Mouse (Mus musculus) kidney, embryonic 14.5 days (tissue): Measurements from ENCODE around the gene Hnrnpll. TPM values are rescaled to one million over a fixed set of nuclear protein-coding genes. Genes with fewer than 3 reads are reported as not detected.

ENCODE experiments used
- ATAC-seq: fragments of 200-750 bp; cut with Nextera tagmentation; 2 replicates; pipeline ENCODE4 v1.8.0; 2017; ENCODE audit warnings: moderate number of reproducible peaks, mild to moderate bottlenecking, moderate TSS enrichment, moderate library complexity; ENCODE audit not compliant: low FRiP score, low TSS enrichment
- H3K27ac ChIP-seq: fragments of 300-500 bp; sonication (generic); 2 replicates; pipeline ENCODE4 v1.5.1; 2014; ENCODE audit warnings: low read depth, mild to moderate bottlenecking, low read length, moderate library complexity, mixed read lengths
- H3K27me3 ChIP-seq: fragments of 300-500 bp; sonication (generic); 2 replicates; pipeline ENCODE4 v1.6.1; 2014; ENCODE audit warnings: mild to moderate bottlenecking, low read length; ENCODE audit not compliant: control insufficient read depth, insufficient read depth
- H3K36me3 ChIP-seq: fragments of 300-500 bp; sonication (generic); 2 replicates; pipeline ENCODE4 v1.6.1; 2014; ENCODE audit warnings: low read length, mixed read lengths; ENCODE audit not compliant: control insufficient read depth, insufficient read depth
- H3K4me1 ChIP-seq: fragments of 300-500 bp; sonication (generic); 2 replicates; pipeline ENCODE4 v1.6.1; 2014; ENCODE audit warnings: low read length, mixed read lengths; ENCODE audit not compliant: control insufficient read depth, insufficient read depth
- H3K4me2 ChIP-seq: fragments of 300-500 bp; sonication (generic); replicated peaks from 2 replicates; pipeline ENCODE4 v1.6.1; 2014; ENCODE audit warnings: low read depth, mild to moderate bottlenecking, low read length
- H3K4me3 ChIP-seq: fragments of 300-500 bp; sonication (generic); 2 replicates; pipeline ENCODE4 v1.5.1; 2014; ENCODE audit warnings: mild to moderate bottlenecking, low read length
- H3K9ac ChIP-seq: fragments of 300-500 bp; sonication (generic); 2 replicates; pipeline ENCODE4 v1.6.1; 2014; ENCODE audit warnings: low read depth, mild to moderate bottlenecking, low read length, moderate library complexity
- H3K9me3 ChIP-seq: fragments of 300-500 bp; sonication (generic); 2 replicates; pipeline ENCODE4 v1.6.1; 2016; ENCODE audit warnings: low read length; ENCODE audit not compliant: control insufficient read depth
- WGBS: fragments of 180-500 bp; shearing (Covaris S2); extraction: QIAGEN DNeasy Blood & Tissue Kit; methylation state at CpG from one replicate; pipeline ENCODE4 v1.1.7; 2014; 5-methylcytosine and 5-hydroxymethylcytosine counted together
- polyA plus RNA-seq: library from polyadenylated mRNA; unstranded; fragments of >200 nt; fragmentation: Nextera tagmentation; extraction: Ambion mirVana; gene quantifications from 2 replicates; pipeline ENCODE4 v1.2.1, GENCODE M21; 2014

Gene Hnrnpll
- polyA plus RNA-seq, 1 experiment from 2014 or later, result 90.1 TPM

- Histone ChIP-seq H3K27ac (no peak overlapping the region), H3K4me1 (no peaks in the 10 kb centered on the region), H3K4me2 (no peak overlapping the region), H3K27me3 (no peaks in the 10 kb centered on the region), H3K36me3 (peaks cover 77% of the 10 kb centered on the region), H3K9ac (no peak overlapping the region), H3K4me3 (no peak overlapping the region), H3K9me3 (no peaks in the 10 kb centered on the region)
- 70% methylated on average over 7 of the region's 7 CpGs for WGBS
- no peak for ATAC-seq
Observed at GRCm38 (mm10) chr17:80048230-80048629, 13.9 kb downstream of the Hnrnpll start.

- 67% methylated on average over 1 of the region's 1 CpGs for WGBS
Observed at GRCm38 (mm10) chr17:80041739-80042138, 20.4 kb downstream of the Hnrnpll start.

GRCm38 (mm10) chr17:80028675-80029074, 33.5 kb downstream of the Hnrnpll start:
- peaks cover 48% of the 10 kb centered on the region for H3K36me3 ChIP-seq
- WGBS, result 91% methylated on average over 6 of the region's 6 CpGs

More at GRCm38 (mm10) chr17:80041739-80042138, 20.4 kb downstream of the Hnrnpll start:
- H3K36me3 ChIP-seq, result peaks cover 59% of the 10 kb centered on the region
- no peak overlapping the region for H3K4me3 ChIP-seq
- no peaks in the 10 kb centered on the region for H3K4me1 ChIP-seq
- no peaks in the 10 kb centered on the region for H3K27me3 ChIP-seq
- H3K9ac ChIP-seq, result no peak overlapping the region
- no peaks in the 10 kb centered on the region for H3K9me3 ChIP-seq
- ATAC-seq, result no peak
- no peak overlapping the region for H3K27ac ChIP-seq
- no peak overlapping the region for H3K4me2 ChIP-seq

DNA sequence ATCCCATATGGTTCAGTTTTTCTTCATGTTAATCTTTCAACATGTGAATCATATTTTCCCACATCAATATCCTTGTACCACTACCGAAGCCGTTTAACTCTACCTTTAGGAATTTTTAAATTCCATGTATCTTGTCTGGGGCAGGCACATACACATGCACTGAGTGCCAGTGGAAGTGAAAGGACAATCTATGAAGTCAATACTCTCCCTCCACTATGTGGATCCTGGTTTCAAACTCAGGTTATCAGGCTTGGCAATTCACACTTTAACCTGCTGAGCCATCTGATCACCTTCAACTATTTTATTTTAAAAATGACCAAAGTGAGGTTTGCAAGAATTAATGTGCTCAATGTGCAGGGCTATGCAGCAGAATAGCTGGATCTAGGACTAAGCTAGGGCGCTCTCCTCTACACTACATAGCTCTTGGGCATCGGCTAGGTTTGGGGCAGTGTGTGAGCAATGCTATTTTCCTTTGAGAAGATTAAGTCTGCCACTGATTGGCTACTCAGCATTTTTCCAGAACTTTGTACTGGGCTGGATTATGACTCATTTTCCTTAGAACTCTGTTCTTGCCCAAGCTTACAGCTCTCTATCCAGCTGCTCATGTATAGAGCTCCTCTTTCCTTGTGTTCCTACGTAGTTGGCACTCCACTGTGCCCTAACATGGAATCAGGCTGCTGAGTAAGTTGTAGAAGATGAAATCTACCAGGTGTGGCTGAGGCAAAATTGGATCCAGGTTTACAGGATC, 35.8 kb downstream of the Hnrnpll start:
- H3K27me3 ChIP-seq, result no peaks in the 10 kb centered on the region
- ATAC-seq, result no peak
- H3K9me3 ChIP-seq, result no peaks in the 10 kb centered on the region
- no peak overlapping the region for H3K9ac ChIP-seq
- no peak overlapping the region for H3K4me3 ChIP-seq
- H3K27ac ChIP-seq, result no peak overlapping the region
- 95% methylated on average over 5 of the region's 5 CpGs for WGBS
- H3K4me1 ChIP-seq, result no peaks in the 10 kb centered on the region
- no peak overlapping the region for H3K4me2 ChIP-seq
- peaks cover 25% of the 10 kb centered on the region for H3K36me3 ChIP-seq

More at GRCm38 (mm10) chr17:80028675-80029074, 33.5 kb downstream of the Hnrnpll start:
- no peaks in the 10 kb centered on the region for H3K9me3 ChIP-seq
- no peak for ATAC-seq
- no peaks in the 10 kb centered on the region for H3K27me3 ChIP-seq
- H3K4me2 ChIP-seq, result no peak overlapping the region
- no peak overlapping the region for H3K27ac ChIP-seq
- H3K4me1 ChIP-seq, result no peaks in the 10 kb centered on the region
- no peak overlapping the region for H3K4me3 ChIP-seq
- H3K9ac ChIP-seq, result no peak overlapping the region

- no peaks in the 10 kb centered on the region for H3K27me3 ChIP-seq
- H3K4me2 ChIP-seq, result no peak overlapping the region
- H3K36me3 ChIP-seq, result peaks cover under 1% of the 10 kb centered on the region; the same call in 1 of the 2 replicates
- 65% methylated on average over 5 of the region's 5 CpGs for WGBS
- H3K27ac ChIP-seq, result no peak overlapping the region
- no peak overlapping the region for H3K9ac ChIP-seq
- H3K4me1 ChIP-seq, result no peaks in the 10 kb centered on the region
- no peak overlapping the region for H3K4me3 ChIP-seq
- H3K9me3 ChIP-seq, result no peaks in the 10 kb centered on the region
- ATAC-seq, result no peak
Observed at GRCm38 (mm10) chr17:80022090-80022489, 40.0 kb downstream of the Hnrnpll start.

DNA sequence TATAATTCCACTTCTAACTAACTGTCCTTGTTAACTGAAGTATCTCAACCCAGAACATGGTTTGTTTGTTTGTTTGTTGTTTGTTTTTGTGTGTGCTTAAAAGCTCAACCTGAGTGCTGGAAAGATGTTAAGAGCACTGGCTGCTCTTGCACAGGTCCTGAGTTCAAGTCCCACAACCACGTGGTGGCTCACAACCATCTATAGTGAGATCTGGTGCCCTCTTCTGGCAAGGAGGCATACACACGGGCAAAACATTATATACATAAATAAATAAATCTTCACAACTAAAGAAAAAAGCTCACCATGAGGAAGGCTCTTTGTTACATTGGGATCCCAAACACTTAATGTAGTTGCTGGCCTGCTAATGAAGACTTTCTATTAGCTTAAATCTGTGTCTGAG, 41.6 kb downstream of the Hnrnpll start:
- no peak overlapping the region for H3K27ac ChIP-seq
- no peak overlapping the region for H3K4me2 ChIP-seq
- H3K9ac ChIP-seq, result no peak overlapping the region
- WGBS, result 67% methylated on average over 2 of the region's 2 CpGs
- H3K27me3 ChIP-seq, result no peaks in the 10 kb centered on the region
- ATAC-seq, result no peak
- H3K9me3 ChIP-seq, result no peaks in the 10 kb centered on the region
- H3K36me3 ChIP-seq, result no peaks in the 10 kb centered on the region
- no peaks in the 10 kb centered on the region for H3K4me1 ChIP-seq
- H3K4me3 ChIP-seq, result no peak overlapping the region

- Histone ChIP-seq H3K4me2 (peak overlapping the region; percentile 34), H3K4me3 (no peak overlapping the region), H3K9me3 (no peaks in the 10 kb centered on the region), H3K4me1 (no peaks in the 10 kb centered on the region), H3K27ac (no peak overlapping the region), H3K9ac (no peak overlapping the region; the same call in 1 of the 2 replicates), H3K27me3 (no peaks in the 10 kb centered on the region), H3K36me3 (no peaks in the 10 kb centered on the region)
- ATAC-seq, result peak; percentile 54; the same call in 1 of the 2 replicates
- 7% methylated on average over 22 of the region's 22 CpGs for WGBS
Observed at GRCm38 (mm10) chr17:80018976-80019541, 43.1 kb downstream of the Hnrnpll start.

DNA sequence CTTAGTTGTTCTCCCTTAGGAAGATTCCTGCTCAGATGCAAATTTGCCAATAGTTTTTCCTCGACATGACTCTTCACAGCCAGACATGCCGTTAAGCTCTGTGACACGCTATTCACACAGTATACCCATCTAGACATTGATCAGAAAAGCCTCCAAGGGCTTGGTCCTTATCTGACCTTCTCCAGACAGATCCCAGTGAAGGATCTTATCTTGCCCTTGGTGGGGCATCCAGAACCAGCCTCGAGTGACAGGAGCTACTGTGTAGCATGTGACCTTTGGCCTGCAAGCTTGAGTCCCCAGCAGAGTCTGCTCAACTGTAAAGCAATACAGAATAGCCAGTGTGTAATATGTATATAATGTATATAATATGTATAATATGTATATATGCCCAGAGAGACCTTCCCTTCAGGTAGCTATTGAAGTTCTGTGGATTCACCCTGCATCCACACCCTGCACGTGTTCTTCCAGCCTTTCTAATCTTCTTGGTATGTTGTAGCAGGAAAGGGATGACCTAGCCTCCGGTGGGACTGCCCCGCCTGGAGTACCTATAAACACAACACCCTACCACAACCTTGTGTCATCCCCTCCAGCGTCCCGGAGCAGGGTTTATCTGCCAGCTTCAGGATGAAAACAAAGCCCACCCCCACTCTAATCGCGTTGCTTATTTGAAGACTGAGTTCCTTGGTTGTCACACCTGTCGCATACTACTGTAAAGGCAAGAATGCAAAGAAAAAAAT, 43.7 kb downstream of the Hnrnpll start:
- Histone ChIP-seq H3K36me3 (no peaks in the 10 kb centered on the region), H3K27ac (no peak overlapping the region), H3K27me3 (no peaks in the 10 kb centered on the region), H3K9ac (no peak overlapping the region), H3K4me1 (no peaks in the 10 kb centered on the region), H3K4me3 (no peak overlapping the region), H3K4me2 (no peak overlapping the region), H3K9me3 (no peaks in the 10 kb centered on the region)
- ATAC-seq, result 0 out of 2 replicates have a peak, but pooled peaks have one; percentile 34
- 60% methylated on average over 12 of the region's 12 CpGs for WGBS

- no peak overlapping the region for H3K4me3 ChIP-seq
- ATAC-seq, result no peak
- no peaks in the 10 kb centered on the region for H3K36me3 ChIP-seq
- 50% methylated on average over 12 of the region's 12 CpGs for WGBS
- H3K4me2 ChIP-seq, result no peak overlapping the region
- H3K4me1 ChIP-seq, result no peaks in the 10 kb centered on the region
- H3K9me3 ChIP-seq, result no peaks in the 10 kb centered on the region
- no peaks in the 10 kb centered on the region for H3K27me3 ChIP-seq
- no peak overlapping the region for H3K9ac ChIP-seq
- H3K27ac ChIP-seq, result no peak overlapping the region
Observed at GRCm38 (mm10) chr17:80017389-80017788, 44.7 kb downstream of the Hnrnpll start.
